Mouse (Mus musculus) MEL (cell line): Measurements from ENCODE around the gene Gm3417. TPM values are rescaled to one million over a fixed set of nuclear protein-coding genes. Genes with fewer than 3 reads are reported as not detected.
"Not testable (repeated sequence)": the region's sequence is repeated elsewhere in the genome, so short reads cannot be mapped to it uniquely, and the experiment has no call there.

Experiments used
- DNase-seq: peaks from one replicate; pipeline ENCODE4 v3.0.0; 2011; ENCODE audit warnings: low read depth, low spot score
- H3K27ac ChIP-seq: 2 replicates; pipeline ENCODE4 v1.5.1; 2012; ENCODE audit warnings: low read depth, mild to moderate bottlenecking, control low read depth, low read length, moderate library complexity; ENCODE audit not compliant: control insufficient read depth
- H3K27me3 ChIP-seq, 2 experiments: fragments of 150-350 bp in 1 of 2; sonication (generic) in 1 of 2; 2 replicates each; pipeline ENCODE4 v1.6.1; 2012; ENCODE audit warnings: low read length in 2 of 2, mild to moderate bottlenecking in 2 of 2, improper control_type of control experiment in 1 of 2, moderate library complexity in 1 of 2; ENCODE audit not compliant: insufficient read depth in 2 of 2, control insufficient read depth in 1 of 2
- H3K36me3 ChIP-seq, 2 experiments: 2 replicates each; pipeline ENCODE4 v1.6.1; 2012 to 2014; ENCODE audit warnings: low read length in 2 of 2, improper control_type of control experiment in 1 of 2, inconsistent platforms in 1 of 2, mild to moderate bottlenecking in 1 of 2; ENCODE audit not compliant: insufficient read depth in 2 of 2, control insufficient read depth in 1 of 2
- H3K4me1 ChIP-seq, 2 experiments: fragments of 150-350 bp in 1 of 2; sonication (generic) in 1 of 2; 2 replicates each; pipeline ENCODE4 v1.6.1; 2012; ENCODE audit warnings: low read length in 2 of 2, improper control_type of control experiment in 1 of 2, mild to moderate bottlenecking in 1 of 2; ENCODE audit not compliant: insufficient read depth in 2 of 2, control insufficient read depth in 1 of 2
- H3K4me3 ChIP-seq, 2 experiments: fragments of 150-350 bp in 1 of 2; sonication (generic) in 1 of 2; 2 replicates each; pipeline ENCODE4 v1.5.1; 2012; ENCODE audit warnings: low read depth in 2 of 2, low read length in 2 of 2, mild to moderate bottlenecking in 2 of 2, moderate library complexity in 2 of 2, control low read depth in 1 of 2, improper control_type of control experiment in 1 of 2; ENCODE audit not compliant: control insufficient read depth in 1 of 2, insufficient read depth in 1 of 2
- H3K79me2 ChIP-seq: 2 replicates; pipeline ENCODE4 v1.6.1; 2012; ENCODE audit warnings: mild to moderate bottlenecking, low read length, moderate library complexity; ENCODE audit not compliant: control insufficient read depth, poor library complexity, insufficient read depth
- H3K9ac ChIP-seq: 2 replicates; pipeline ENCODE4 v1.6.1; 2012; ENCODE audit warnings: low read depth, mild to moderate bottlenecking, control low read depth, low read length, moderate library complexity; ENCODE audit not compliant: control insufficient read depth, poor library complexity, severe bottlenecking
- H3K9me3 ChIP-seq: fragments of 150-350 bp; sonication (generic); replicated peaks from 2 replicates; pipeline ENCODE4 v1.6.1; 2012; ENCODE audit warnings: mild to moderate bottlenecking, low read length, improper control_type of control experiment, moderate library complexity; ENCODE audit not compliant: insufficient read depth
- polyA plus RNA-seq, 2 experiments: library from polyadenylated mRNA; stranded (reverse) in 1 of 2; unstranded in 1 of 2; fragments of >175 nt in 1 of 2; fragments of >200 nt in 1 of 2; gene quantifications; 2 replicates each; pipeline versions ENCODE4 v1.2.1 to v1.2.4; 2012; ENCODE audit warnings: low replicate concordance in 2 of 2, low read depth in 1 of 2; ENCODE audit not compliant: insufficient read length in 2 of 2, insufficient read depth in 1 of 2, missing spikeins in 1 of 2
- total RNA-seq: library from RNA; depleted of rRNA; stranded (reverse); fragments of 300-350 nt; gene quantifications from 2 replicates; pipeline ENCODE4 v1.2.3, GENCODE M21; 2012; rRNA removed

Gm3417 gene
- total RNA-seq, result 3.9 and 5.2 TPM in 2 replicates
- 1 to 10 TPM in 1 of 2 experiments, not detected in 1; 2.0 TPM for polyA plus RNA-seq

DNA sequence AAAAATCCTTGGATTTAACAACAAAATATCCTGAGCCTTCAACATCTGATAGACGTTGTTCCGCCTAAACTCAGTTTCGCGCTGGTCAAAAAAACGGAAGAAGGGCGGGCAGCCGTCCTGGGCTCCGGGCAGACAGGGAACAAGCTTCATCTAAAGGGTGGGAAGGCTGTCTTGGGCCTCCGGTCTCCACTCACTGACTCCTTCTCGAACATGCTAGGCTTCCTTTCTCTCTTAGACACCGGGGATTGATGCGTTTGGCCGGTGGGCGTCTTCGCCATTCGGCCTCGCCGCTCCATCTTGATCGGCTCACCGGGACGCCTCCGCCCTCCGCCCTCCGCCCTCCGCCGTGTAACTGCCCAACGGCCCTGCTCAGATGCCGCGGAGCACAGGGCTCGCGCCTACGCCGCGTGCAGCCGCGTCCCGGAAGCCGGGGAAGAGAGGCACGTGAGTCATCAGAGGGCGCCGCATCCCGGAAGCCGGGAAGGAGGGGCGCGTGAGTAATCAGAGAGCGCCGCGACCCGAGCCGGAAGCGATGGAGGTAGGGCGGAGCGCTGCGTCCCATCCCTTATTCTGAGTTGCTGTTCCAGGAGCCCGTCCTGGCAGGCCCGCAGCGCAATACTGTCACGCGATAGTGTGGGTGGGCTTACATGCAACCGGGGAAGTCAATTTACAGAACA lies at the start of gene Gm3417, which contains the start of gene 9030025P20Rik:
Gene Gm3417 (minus strand): TSS at position 429 of the 677 bp plus-strand sequence.
Gene 9030025P20Rik (plus strand): TSS at position 107 of the 677 bp plus-strand sequence.
- not testable (repeated sequence) for H3K79me2 ChIP-seq, H3K9me3 ChIP-seq, DNase-seq, H3K36me3 ChIP-seq, H3K27me3 ChIP-seq, H3K4me1 ChIP-seq
- H3K27ac ChIP-seq, result peak within 1 kb of the TSS; percentile 72
- peak within 1 kb of the TSS; percentile 67 for H3K9ac ChIP-seq
- peak within 1 kb of the TSS; percentile 44 to 87; a peak in 3 of 4 replicates for H3K4me3 ChIP-seq

- H3K4me3 ChIP-seq, DNase-seq, H3K4me1 ChIP-seq, H3K27ac ChIP-seq, H3K9me3 ChIP-seq, H3K36me3 ChIP-seq, H3K9ac ChIP-seq, H3K27me3 ChIP-seq, H3K79me2 ChIP-seq: not testable (repeated sequence)
Measured at GRCm38 (mm10) chr17:15025513-15025912, 46.9 kb upstream of the Gm3417 start.

DNA sequence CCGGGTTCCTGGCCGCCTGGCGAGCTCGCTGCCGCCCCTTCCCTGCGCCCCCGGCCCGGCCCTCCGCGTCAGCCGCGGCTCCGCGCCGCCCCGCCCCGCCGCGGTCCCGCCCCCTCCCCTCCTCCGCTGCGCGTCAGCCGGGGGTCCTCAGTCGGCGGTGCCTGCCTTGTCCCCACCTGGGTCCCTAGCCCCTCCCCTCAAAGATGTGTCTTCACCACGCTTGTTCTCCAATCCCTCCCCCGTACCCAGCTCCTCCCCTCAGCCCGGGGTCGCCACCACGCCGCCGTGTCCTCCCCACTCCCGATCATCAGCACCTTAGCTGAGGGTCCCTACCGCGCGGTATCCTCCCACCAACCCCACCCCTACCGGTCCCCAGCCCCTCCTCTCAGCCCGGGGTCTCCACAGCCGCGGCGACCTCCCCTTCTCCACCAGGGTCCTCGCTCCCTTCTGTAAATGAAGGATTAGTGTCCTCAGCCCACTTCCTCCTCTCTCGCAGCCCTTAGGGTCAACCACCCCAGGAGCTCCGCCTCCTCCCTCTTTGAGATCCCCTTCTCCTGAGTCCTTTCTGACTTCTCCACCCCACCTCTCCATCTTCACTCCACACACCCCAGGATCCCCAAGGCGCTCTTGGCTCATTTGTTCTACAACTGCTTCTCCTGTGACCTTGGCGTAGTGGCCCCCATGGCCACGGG lies 46.1 kb upstream of the Gm3417 start:
- not testable (repeated sequence) for DNase-seq, H3K27me3 ChIP-seq, H3K79me2 ChIP-seq

GRCm38 (mm10) chr17:15023878-15024492 lies 45.4 kb upstream of the Gm3417 start:
- not testable (repeated sequence) for H3K9me3 ChIP-seq, H3K27me3 ChIP-seq, H3K27ac ChIP-seq, H3K4me1 ChIP-seq, H3K79me2 ChIP-seq, H3K4me3 ChIP-seq, H3K9ac ChIP-seq, H3K36me3 ChIP-seq, DNase-seq

More for the DNA sequence above, 46.1 kb upstream of the Gm3417 start:
- not testable (repeated sequence) for H3K36me3 ChIP-seq, H3K27ac ChIP-seq, H3K9me3 ChIP-seq, H3K9ac ChIP-seq, H3K4me1 ChIP-seq, H3K4me3 ChIP-seq

GRCm38 (mm10) chr17:15021503-15022220 lies 43.1 kb upstream of the Gm3417 start:
- not testable (repeated sequence) for H3K79me2 ChIP-seq, H3K9me3 ChIP-seq, H3K9ac ChIP-seq, H3K4me3 ChIP-seq, H3K4me1 ChIP-seq, H3K27me3 ChIP-seq, H3K36me3 ChIP-seq
- peak; percentile 42 for DNase-seq
- H3K27ac ChIP-seq, result peak overlapping the region; percentile 54

GRCm38 (mm10) chr17:15009706-15010413 lies 31.3 kb upstream of the Gm3417 start, which contains the start of gene Gm3435:
Gm3435 (plus strand) TSS chr17:15010176.
- not testable (repeated sequence) for DNase-seq, H3K4me1 ChIP-seq, H3K79me2 ChIP-seq, H3K27ac ChIP-seq, H3K9ac ChIP-seq, H3K9me3 ChIP-seq, H3K36me3 ChIP-seq, H3K27me3 ChIP-seq, H3K4me3 ChIP-seq
